Comparison of ENCODE assay signal across 9 mouse cellular contexts in the genomic region with DNA sequence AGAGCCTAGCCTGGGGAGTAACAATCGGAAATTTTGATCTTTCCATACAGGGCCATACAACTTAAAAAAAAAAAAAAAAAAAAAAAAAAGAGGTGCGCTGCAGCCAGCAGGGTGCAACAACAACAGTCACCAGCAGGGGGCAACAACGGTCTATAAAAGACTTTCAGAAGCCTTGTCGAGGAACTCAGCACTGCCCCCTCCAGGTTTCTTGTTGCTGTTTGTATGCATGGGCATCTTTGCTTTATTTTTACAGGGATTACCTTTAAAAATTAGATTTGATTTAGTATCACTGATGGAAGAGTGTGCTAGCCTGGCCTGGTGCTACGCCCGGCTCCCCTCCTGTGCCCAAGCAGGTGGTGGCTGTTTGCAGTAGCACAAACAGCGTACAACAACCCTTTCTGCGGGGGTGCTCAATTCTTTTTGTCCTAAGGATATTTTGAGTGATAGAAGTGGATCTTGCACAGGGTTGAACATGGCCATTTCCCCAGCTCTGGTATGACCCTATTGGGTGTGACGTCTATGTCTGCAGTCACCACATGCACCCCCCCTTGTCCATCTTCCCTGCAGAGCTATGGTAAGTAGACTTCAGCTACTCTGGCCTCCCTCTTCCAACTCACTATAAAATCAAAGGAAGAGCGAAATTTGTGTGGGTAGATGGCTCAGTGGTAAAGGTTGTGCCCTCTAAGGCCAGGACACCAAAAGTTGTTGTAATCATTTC. TPM values are rescaled to one million over a fixed set of nuclear protein-coding genes. Genes with fewer than 3 reads are reported as not detected.
DNase-seq lines count a peak whose midpoint lies in the region; ATAC-seq and TF ChIP-seq lines count a peak whose summit lies in the region.
"Had no signal": no experiment of that assay in that cellular context is flagged by ENCODE, and none has a peak within 500 bp of the region (broad histone marks: within the 10 kb centered on the region; RNA-seq: fewer than 3 reads in every experiment).

No protein-coding gene starts in this region.

- H3K9me3 ChIP-seq in embryonic facial prominence, embryonic 10.5 days: no peaks in the 10 kb centered on the region
- H3K9me3 ChIP-seq in lung, embryonic 14.5 days (ENCODE audit: low read depth, low read length): no peaks in the 10 kb centered on the region
- H3K9me3 ChIP-seq: liver, embryonic 15.5 days had no signal

- H3K4me2 ChIP-seq in lung, embryonic 14.5 days: no peak overlapping the region
- H3K4me2 ChIP-seq: liver, embryonic 15.5 days had no signal

- no peaks in the 10 kb centered on the region for H3K36me3 ChIP-seq in embryonic facial prominence, embryonic 10.5 days (replicated peaks)
- no peaks in the 10 kb centered on the region for H3K36me3 ChIP-seq in lung, embryonic 14.5 days (ENCODE audit: insufficient read depth)
- H3K36me3 ChIP-seq: liver, embryonic 15.5 days had no signal

- DNase-seq in CD8-positive naive resting alpha-beta T cell, adult 2 months (ENCODE audit: low read depth in 2 of 2, low spot score in 2 of 2): peak; percentile 77 to 83
- DNase-seq in adrenal gland, postnatal 10 days: peak; percentile 97
- peak; percentile 88 for DNase-seq in embryonic facial prominence, embryonic 10.5 days (ENCODE audit: low spot score)
- DNase-seq in heart, adult 8-10 months (ENCODE audit: low spot score): peak; percentile 89
- DNase-seq in kidney, postnatal 4 days: peak; percentile 97 to 99
- peak; percentile 99 for DNase-seq in lung, embryonic 14.5 days
- peak; percentile 70 for DNase-seq in retina, adult 2 months (ENCODE audit: low read depth, low spot score)
- DNase-seq in thymus, postnatal 36 days: peak; percentile 82 to 89

- no peak overlapping the region for H3K4me3 ChIP-seq in embryonic facial prominence, embryonic 10.5 days
- H3K4me3 ChIP-seq in lung, embryonic 14.5 days (ENCODE audit: low read depth, low read length): no peak overlapping the region
- H3K4me3 ChIP-seq: liver, embryonic 15.5 days had no signal

- H3K4me1 ChIP-seq in embryonic facial prominence, embryonic 10.5 days: no peaks in the 10 kb centered on the region; the same call in 1 of the 2 replicates
- no peaks in the 10 kb centered on the region for H3K4me1 ChIP-seq in lung, embryonic 14.5 days (ENCODE audit: insufficient read depth)
- H3K4me1 ChIP-seq: liver, embryonic 15.5 days had no signal

- H3K27me3 ChIP-seq in embryonic facial prominence, embryonic 10.5 days (replicated peaks; ENCODE audit: low read depth, poor library complexity, severe bottlenecking): no peaks in the 10 kb centered on the region; the same call in 1 of the 2 replicates
- no peaks in the 10 kb centered on the region for H3K27me3 ChIP-seq in lung, embryonic 14.5 days (ENCODE audit: insufficient read depth, low read length)
- H3K27me3 ChIP-seq: liver, embryonic 15.5 days had no signal

- TF ChIP-seq CTCF in lung, embryonic 14.5 days (IDR thresholded peaks at IDR 0.05; ENCODE audit: low read depth): peak; percentile 93

- ATAC-seq in lung, embryonic 14.5 days (ENCODE audit: insufficient read depth): peak; percentile 48; the same call in 1 of the 2 replicates

- no peak overlapping the region for H3K27ac ChIP-seq in embryonic facial prominence, embryonic 10.5 days (replicated peaks)
- no peak overlapping the region for H3K27ac ChIP-seq in lung, embryonic 14.5 days (ENCODE audit: low read depth)
- H3K27ac ChIP-seq: liver, embryonic 15.5 days had no signal

- H3K9ac ChIP-seq in lung, embryonic 14.5 days: no peak overlapping the region
- H3K9ac ChIP-seq: liver, embryonic 15.5 days had no signal

- WGBS in embryonic facial prominence, embryonic 10.5 days: 42% methylated on average over 10 of the region's 10 CpGs
- 38% methylated on average over 10 of the region's 10 CpGs for WGBS in lung, embryonic 14.5 days

RNA-seq across cellular contexts. Expression of a gene that starts 35.4 kb away (rescaled TPM):
- 1 to 10 TPM in 1 of 2 experiments, under 1 TPM in 1; 0.45 to 1.2 TPM for total RNA-seq in adrenal gland, postnatal 10 days (2021)
- polyA plus RNA-seq in embryonic facial prominence, embryonic 10.5 days (2016; fragmentation: Nextera tagmentation; extraction: Ambion mirVana): 0.20 and 0.51 TPM in 2 replicates
- under 1 TPM in 3 of 4 experiments, not detected in 1; 0.13 to 0.16 (median 0.16) TPM for total RNA-seq in heart, adult 8-10 months (2022)
- polyA plus RNA-seq in lung, embryonic 14.5 days (2014; fragmentation: Nextera tagmentation; extraction: Ambion mirVana): 0.13 and 0.34 TPM in 2 replicates
- polyA plus RNA-seq: liver, embryonic 15.5 days had no signal
